ENCODE assay signal across 11 mouse cellular contexts in genomic region chr7:96971027-96971996, GRCm38 (mm10). TPM values are rescaled to one million over a fixed set of nuclear protein-coding genes. Genes with fewer than 3 reads are reported as not detected.
DNase-seq lines count a peak whose midpoint lies in the region; ATAC-seq and TF ChIP-seq lines count a peak whose summit lies in the region.
"Had no signal": no experiment of that assay in that cellular context is flagged by ENCODE, and none has a peak within 500 bp of the region (broad histone marks: within the 10 kb centered on the region; RNA-seq: fewer than 3 reads in every experiment).

No protein-coding gene starts in this region.

- peak overlapping the region; percentile 46 for H3K4me2 ChIP-seq in heart, embryonic 14.5 days (ENCODE audit: low read length)
- H3K4me2 ChIP-seq: embryonic facial prominence, embryonic 15.5 days; hindbrain, embryonic 15.5 days; limb, embryonic 12.5 days had no signal

- no peaks in the 10 kb centered on the region for H3K27me3 ChIP-seq in kidney, adult 2 months (replicated peaks; ENCODE audit: control insufficient read depth, insufficient read depth, low read length)
- no peaks in the 10 kb centered on the region for H3K27me3 ChIP-seq in heart, embryonic 14.5 days (ENCODE audit: control insufficient read depth, insufficient read depth, low read length)
- no peaks in the 10 kb centered on the region for H3K27me3 ChIP-seq in liver, adult 2 months (ENCODE audit: control insufficient read depth, insufficient read depth, low read length)
- H3K27me3 ChIP-seq: embryonic facial prominence, embryonic 15.5 days; hindbrain, embryonic 15.5 days; limb, embryonic 12.5 days had no signal

- WGBS in kidney, adult 2 months = 56% methylated on average over 21 of the region's 21 CpGs
- 63% methylated on average over 21 of the region's 21 CpGs for WGBS in heart, embryonic 14.5 days
- WGBS in liver, adult 2 months = 57% methylated on average over 21 of the region's 21 CpGs

- no peak overlapping the region for H3K27ac ChIP-seq in kidney, adult 2 months (ENCODE audit: insufficient read depth, low read depth, low read length)
- peak overlapping the region in 1 of 2 experiments; percentile 37; a peak in 1 of 4 replicates for H3K27ac ChIP-seq in heart, embryonic 14.5 days (replicated peaks in 1 of 2; ENCODE audit: control insufficient read depth in 1 of 2, insufficient read depth in 1 of 2, low read depth in 2 of 2, low read length in 2 of 2)
- H3K27ac ChIP-seq in liver, adult 2 months (replicated peaks; ENCODE audit: insufficient read depth, low read depth, low read length) = no peak overlapping the region
- H3K27ac ChIP-seq: embryonic facial prominence, embryonic 15.5 days; hindbrain, embryonic 15.5 days; limb, embryonic 12.5 days had no signal

- no peaks in the 10 kb centered on the region for H3K4me1 ChIP-seq in kidney, adult 2 months (ENCODE audit: control insufficient read depth, insufficient read depth, low read length)
- H3K4me1 ChIP-seq in heart, embryonic 14.5 days (ENCODE audit: control insufficient read depth in 2 of 2, insufficient read depth in 2 of 2, low read length in 2 of 2) = peaks cover 0 to 4% of the 10 kb centered on the region in 2 experiments; a peak in 2 of 4 replicates
- H3K4me1 ChIP-seq in liver, adult 2 months (ENCODE audit: control insufficient read depth, insufficient read depth, low read length) = peaks cover 4% of the 10 kb centered on the region
- H3K4me1 ChIP-seq: embryonic facial prominence, embryonic 15.5 days had no signal

- peak overlapping the region; percentile 12; the same call in 1 of the 2 replicates for H3K4me3 ChIP-seq in kidney, adult 2 months (ENCODE audit: insufficient read depth, low read depth, low read length)
- no peak overlapping the region for H3K4me3 ChIP-seq in heart, embryonic 14.5 days (ENCODE audit: control insufficient read depth in 1 of 2, insufficient read depth in 1 of 2, low read depth in 1 of 2, low read length in 2 of 2)
- peak overlapping the region; percentile 25 for H3K4me3 ChIP-seq in liver, adult 2 months (ENCODE audit: insufficient read depth, low read depth, low read length)
- H3K4me3 ChIP-seq: embryonic facial prominence, embryonic 15.5 days; hindbrain, embryonic 15.5 days; limb, embryonic 12.5 days had no signal

- no peaks in the 10 kb centered on the region for H3K36me3 ChIP-seq in kidney, adult 2 months (ENCODE audit: control insufficient read depth, insufficient read depth, low read length)
- peaks cover 10% of the 10 kb centered on the region for H3K36me3 ChIP-seq in heart, embryonic 14.5 days (ENCODE audit: control insufficient read depth, insufficient read depth, low read length)
- H3K36me3 ChIP-seq in liver, adult 2 months (ENCODE audit: control insufficient read depth, insufficient read depth, low read length) = peaks cover 9% of the 10 kb centered on the region
- H3K36me3 ChIP-seq: embryonic facial prominence, embryonic 15.5 days; hindbrain, embryonic 15.5 days had no signal

- intact Hi-C loops in left cerebral cortex, postnatal 36 days (cut with DNase I) = loop anchor here (2.0 kb wide), 1 partner anchor 325 kb away; no protein-coding TSS in a partner anchor

- ATAC-seq in heart, embryonic 14.5 days (ENCODE audit: insufficient number of reproducible peaks, insufficient read depth, low FRiP score, low read depth) = no peak
- peak; percentile 79 for ATAC-seq in megakaryocyte-erythroid progenitor cell, adult 5-6 weeks (replicated peaks; ENCODE audit: low FRiP score, low TSS enrichment, poor library complexity, severe bottlenecking)

- peak; percentile 8 for DNase-seq in kidney, adult 2 months
- no peak for DNase-seq in kidney, adult 8-10 months
- DNase-seq in liver, adult 2 months (ENCODE audit: extremely low read depth, low read depth, low spot score) = no peak
- DNase-seq in MN1 (ENCODE audit: low spot score) = no peak
- no peak for DNase-seq in ovary, adult 18-20 months (ENCODE audit: low spot score)
- no peak for DNase-seq in left cerebral cortex, postnatal 36 days (ENCODE audit: low spot score in 2 of 2)

- no peak for TF ChIP-seq CTCF in kidney, adult 2 months (conservative IDR thresholded peaks at IDR 0.05; ENCODE audit: insufficient read depth, insufficient read length, low read depth, low read length)
- TF ChIP-seq CTCF in liver, adult 2 months (IDR thresholded peaks at IDR 0.05; ENCODE audit: low read depth, low read length) = no peak

- H3K9ac ChIP-seq in heart, embryonic 14.5 days (ENCODE audit: low read length) = peak overlapping the region; percentile 41; the same call in 1 of the 2 replicates
- H3K9ac ChIP-seq in liver, adult 2 months (ENCODE audit: low read depth, low read length) = peak overlapping the region; percentile 17; the same call in 1 of the 2 replicates
- H3K9ac ChIP-seq: embryonic facial prominence, embryonic 15.5 days; hindbrain, embryonic 15.5 days; limb, embryonic 12.5 days had no signal

- no peaks in the 10 kb centered on the region for H3K9me3 ChIP-seq in heart, embryonic 14.5 days (ENCODE audit: control insufficient read depth, low read length)
- H3K9me3 ChIP-seq: embryonic facial prominence, embryonic 15.5 days; hindbrain, embryonic 15.5 days; limb, embryonic 12.5 days had no signal

- no peak for TF ChIP-seq POLR2A in kidney, adult 2 months (IDR thresholded peaks at IDR 0.05; ENCODE audit: low read depth, low read length)
- TF ChIP-seq POLR2A in liver, adult 2 months (IDR thresholded peaks at IDR 0.05; ENCODE audit: extremely low read depth, insufficient read depth, low read length) = no peak

- no peaks in the 10 kb centered on the region; the same call in 1 of the 2 replicates for H3K79me2 ChIP-seq in liver, adult 2 months (ENCODE audit: control insufficient read depth, insufficient read depth, low read length)

RNA-seq across cellular contexts. Expression of gene Nars2, which starts 20.0 kb away (rescaled TPM):
- 4.2 and 5.2 TPM in 2 replicates for polyA plus RNA-seq in kidney, adult 2 months (2012; rRNA removed)
- polyA plus RNA-seq in heart, embryonic 14.5 days (2014; fragmentation: Nextera tagmentation; extraction: Ambion mirVana) = 16.3 and 17.5 TPM in 2 replicates
- total RNA-seq in liver, adult 2 months (2014; rRNA removed) = 17.3 and 18.0 TPM in 2 replicates
- polyA plus RNA-seq in liver, adult 2 months (2012; rRNA removed) = 6.2 and 6.9 TPM in 2 replicates
- 16.6 and 26.5 TPM in 2 replicates for total RNA-seq in megakaryocyte-erythroid progenitor cell, adult 5-6 weeks (2014; fragmentation: Nextera tagmentation)
- 11.8 and 14.0 TPM in 2 replicates for total RNA-seq in megakaryocyte-erythroid progenitor cell, adult 5-6 weeks (2017)
- 10 to 100 TPM; 17.7 to 20.8 TPM for total RNA-seq in left cerebral cortex, postnatal 36 days (2021)

Comparison
In these comparisons a context has a peak if more than half of its experiments do, and no peak if none do; other contexts are left out.
1. H3K4me3 ChIP-seq: peak in kidney, adult 2 months (single experiment) and liver, adult 2 months (single experiment); none in heart, embryonic 14.5 days (0 of 2).